Mouse (Mus musculus) lung, postnatal 4 days (tissue): ENCODE results near the gene Calm5.
"Not testable (repeated sequence)": the region's sequence is repeated elsewhere in the genome, so short reads cannot be mapped to it uniquely, and the experiment has no call there.

Source experiments
- DNase-seq, 2 experiments: peaks; one replicate each; pipeline ENCODE4 v3.0.0; 2021

The Calm5 gene

DNA sequence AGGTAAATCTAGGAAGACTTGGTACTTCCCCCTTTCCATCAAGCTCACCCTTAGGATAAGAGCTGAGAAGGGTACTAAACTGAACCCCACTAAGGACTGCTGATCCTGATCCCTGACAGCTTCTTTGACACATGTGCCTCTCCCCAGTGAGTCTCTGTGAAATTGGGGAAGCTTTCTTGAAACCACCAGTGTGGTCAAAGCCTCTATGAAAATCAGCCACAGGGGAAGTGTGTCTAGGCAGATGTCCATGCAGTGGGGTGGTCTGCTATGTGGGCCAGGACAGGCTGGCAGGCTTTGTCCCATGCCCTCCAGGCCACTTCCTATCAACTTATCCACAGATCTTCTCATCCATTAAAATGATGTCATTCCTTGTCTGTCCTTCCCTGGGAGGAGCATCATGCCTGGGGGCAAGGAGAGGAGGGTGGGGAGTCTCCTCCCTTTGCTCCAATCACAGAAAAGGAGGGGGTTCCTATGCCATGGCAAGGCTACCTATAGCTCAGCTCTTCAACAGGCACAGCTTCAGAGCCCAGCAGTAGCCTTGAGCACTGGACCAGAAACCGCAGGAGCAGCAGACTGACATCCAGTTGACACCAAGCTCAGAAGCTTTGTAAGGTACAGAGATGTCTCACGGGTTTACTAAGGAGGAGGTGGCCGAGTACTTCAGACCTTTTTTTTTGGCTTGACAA, at the start of gene Calm5:
Calm5 (plus strand) TSS at position 526 of the 686 bp plus-strand sequence.
- DNase-seq = not testable (repeated sequence)

- no peak for DNase-seq
Observed at GRCm38 (mm10) chr13:3804186-3804585, 49.8 kb upstream of the Calm5 start, which contains the start of gene Calml3. Gene Calml3 (minus strand): TSS chr13:3804316.

GRCm38 (mm10) chr13:3805132-3805531, 48.8 kb upstream of the Calm5 start:
- DNase-seq = peak; percentile 51 to 67

- peak; percentile 24 to 29 for DNase-seq
Observed at GRCm38 (mm10) chr13:3805638-3806037, 48.3 kb upstream of the Calm5 start.

- no peak for DNase-seq
Observed at GRCm38 (mm10) chr13:3807131-3807827, 46.7 kb upstream of the Calm5 start.

DNA sequence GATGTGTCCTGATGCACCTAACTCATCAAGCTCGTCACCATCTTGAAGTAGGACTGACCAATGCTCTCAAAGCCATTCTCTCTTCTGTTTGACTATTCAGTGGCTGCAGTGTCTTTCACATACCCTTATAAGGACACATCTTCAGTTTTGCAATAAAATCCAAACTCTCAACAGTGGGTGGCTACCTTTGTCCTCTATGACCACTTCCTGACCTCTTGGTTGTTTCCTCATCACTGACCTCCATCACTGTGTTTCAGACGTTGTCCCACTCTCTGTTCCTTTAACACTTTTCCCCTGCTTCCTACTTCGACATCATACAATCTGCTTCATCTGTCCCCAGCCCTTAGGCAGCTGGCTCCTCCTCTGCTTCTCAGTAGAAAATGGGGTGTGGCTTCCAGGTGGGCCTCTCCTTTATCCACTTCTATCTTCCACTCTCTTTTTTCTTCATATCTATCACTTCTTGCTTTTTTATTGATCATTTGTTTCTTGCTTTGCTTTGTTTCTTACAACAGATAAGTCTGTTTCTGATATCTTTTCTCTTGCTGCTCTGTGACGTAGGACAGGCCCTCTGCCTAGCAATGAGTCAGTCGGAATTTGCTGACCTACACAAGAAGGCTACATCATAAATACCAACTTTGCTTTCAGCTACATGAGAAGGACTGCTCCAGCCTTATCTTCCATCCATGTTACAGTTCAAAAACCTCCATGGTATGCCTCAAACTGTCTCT, 35.8 kb upstream of the Calm5 start:
- DNase-seq = no peak

DNA sequence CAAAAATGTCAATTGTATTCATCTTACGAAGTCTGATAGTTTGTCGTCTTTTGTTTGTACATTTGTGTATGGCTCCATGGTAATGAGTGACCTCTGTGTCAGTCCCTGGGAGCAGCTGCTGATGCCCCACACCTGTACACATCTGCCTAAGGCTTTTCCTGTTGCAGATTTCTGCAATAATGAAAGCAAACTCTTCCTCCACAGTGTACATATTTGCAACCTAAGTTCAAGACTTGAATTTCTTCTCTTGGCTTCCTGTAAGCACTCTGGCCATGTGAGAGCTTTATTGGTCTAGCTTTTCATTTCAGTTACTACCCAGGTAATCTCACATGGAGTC, 35.3 kb upstream of the Calm5 start:
- no peak for DNase-seq

DNA sequence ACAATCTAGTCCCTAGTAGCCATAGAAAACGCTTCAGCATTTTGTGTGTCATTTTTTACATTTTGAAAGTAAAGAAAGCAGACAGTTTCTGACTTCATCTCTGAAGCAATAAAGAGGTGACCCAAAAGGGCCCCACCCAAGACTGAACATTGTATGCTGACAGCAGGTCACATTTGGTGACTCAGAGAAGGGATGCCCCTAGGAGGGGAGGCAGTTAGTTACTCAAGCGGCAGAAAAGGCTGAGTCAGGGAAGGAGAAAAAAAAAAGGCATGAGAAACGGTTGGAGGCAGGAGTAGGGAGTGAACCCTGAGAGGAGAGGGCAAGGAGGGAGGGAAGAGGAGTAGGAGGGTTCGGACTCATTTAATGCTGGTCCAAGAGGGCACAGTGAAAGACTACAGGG, 31.9 kb upstream of the Calm5 start:
- no peak for DNase-seq

DNA sequence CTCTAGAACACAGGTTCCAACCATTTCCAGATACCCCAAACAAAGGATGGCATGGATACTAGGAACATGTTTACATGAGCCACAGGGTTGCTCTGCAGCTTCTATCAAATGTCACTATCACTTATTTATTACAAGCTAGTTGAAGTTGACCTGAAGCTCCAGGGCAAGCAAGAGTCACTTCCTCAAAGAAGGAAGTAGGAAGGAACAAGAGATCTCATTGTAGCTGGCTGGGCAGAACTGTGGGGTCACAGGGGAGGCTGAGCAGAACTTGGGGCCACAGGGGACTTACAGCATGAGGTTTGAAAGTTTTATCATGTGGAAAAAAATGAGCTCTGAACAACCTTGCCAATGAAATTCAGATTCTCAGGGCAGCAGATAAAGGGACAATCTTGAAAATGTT, 28.2 kb upstream of the Calm5 start:
- no peak for DNase-seq

- no peak for DNase-seq
Observed at GRCm38 (mm10) chr13:3831546-3831945, 22.4 kb upstream of the Calm5 start.

GRCm38 (mm10) chr13:3831994-3832393, 22.0 kb upstream of the Calm5 start:
- DNase-seq = peak in 1 of 2 experiments; percentile 31

DNA sequence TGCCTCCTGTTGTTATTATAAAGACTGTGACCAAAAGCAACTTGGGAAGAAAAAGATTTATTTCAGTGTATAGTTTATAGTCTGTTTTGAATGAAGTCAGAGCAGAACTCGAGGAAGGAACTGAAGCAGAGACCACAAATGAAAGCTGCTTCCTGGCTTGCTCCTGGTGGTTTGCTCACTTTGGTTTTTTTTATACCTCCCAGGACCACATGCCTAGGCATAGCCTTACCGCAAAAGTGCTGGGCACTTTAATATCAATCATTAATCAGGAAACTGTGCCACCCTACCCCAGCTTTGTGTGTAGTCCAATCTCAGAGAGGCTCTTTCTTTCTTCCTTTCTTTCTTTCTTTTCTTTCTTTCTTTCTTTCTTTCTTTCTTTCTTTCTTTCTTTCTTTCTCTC, 21.5 kb upstream of the Calm5 start:
- no peak for DNase-seq

DNA sequence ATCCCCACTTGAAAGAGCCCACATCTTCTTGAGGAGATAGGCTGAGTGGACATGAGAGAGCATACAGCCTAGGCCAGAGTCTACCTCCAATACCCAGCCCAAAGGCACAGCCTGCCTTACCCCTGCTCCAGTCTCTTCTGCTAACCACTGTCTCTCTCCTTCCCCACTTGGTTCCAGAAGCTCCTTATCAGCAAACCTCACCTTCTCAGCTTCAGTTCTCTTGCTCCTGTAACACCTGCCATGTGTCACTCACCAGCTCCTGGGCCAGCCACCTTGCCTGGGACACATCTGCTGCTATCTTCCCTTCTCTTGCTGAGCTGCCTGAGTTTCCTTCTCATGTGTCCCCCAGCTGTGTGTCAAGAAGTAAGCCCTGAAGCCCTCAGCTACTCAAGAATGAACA, 20.3 kb upstream of the Calm5 start:
- not testable (repeated sequence) for DNase-seq

GRCm38 (mm10) chr13:3837312-3837807, 16.6 kb upstream of the Calm5 start, which contains the start of gene Calm4:
Gene Calm4 (plus strand): TSS chr13:3837757.
- DNase-seq = not testable (repeated sequence)

DNA sequence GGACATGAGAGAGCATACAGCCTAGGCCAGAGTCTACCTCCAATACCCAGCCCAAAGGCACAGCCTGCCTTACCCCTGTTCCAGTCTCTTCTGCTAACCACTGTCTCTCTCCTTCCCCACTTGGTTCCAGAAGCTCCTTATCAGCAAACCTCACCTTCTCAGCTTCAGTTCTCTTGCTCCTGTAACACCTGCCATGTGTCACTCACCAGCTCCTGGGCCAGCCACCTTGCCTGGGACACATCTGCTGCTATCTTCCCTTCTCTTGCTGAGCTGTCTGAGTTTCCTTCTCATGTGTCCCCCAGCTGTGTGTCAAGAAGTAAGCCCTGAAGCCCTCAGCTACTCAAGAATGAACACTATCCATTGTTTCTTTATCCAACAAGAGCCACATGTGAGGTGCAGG, 13.3 kb upstream of the Calm5 start:
- not testable (repeated sequence) for DNase-seq

DNA sequence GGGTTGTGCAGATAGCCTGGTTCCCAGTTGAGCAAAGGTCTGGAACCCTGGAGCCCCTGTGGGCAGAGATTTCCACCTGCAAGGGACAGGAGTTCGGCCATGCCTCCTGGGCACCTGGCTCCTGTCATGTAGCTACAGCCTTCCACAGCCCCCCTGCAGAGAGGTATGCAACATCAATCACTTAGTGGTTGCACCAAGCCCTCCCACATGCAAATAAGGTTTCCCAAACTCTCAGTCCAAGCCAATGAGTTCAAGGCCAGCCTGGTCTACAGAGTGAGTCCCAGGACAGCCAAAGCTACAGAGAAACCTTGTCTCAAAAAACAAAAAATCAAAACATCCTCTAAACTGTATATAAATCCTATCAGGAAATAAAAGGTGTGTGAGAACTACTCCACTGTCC, 3.6 kb upstream of the Calm5 start:
- no peak for DNase-seq

GRCm38 (mm10) chr13:3854856-3855255, 883 bp downstream of the Calm5 start:
- no peak for DNase-seq

GRCm38 (mm10) chr13:3856252-3856651, 2.3 kb downstream of the Calm5 start:
- DNase-seq = no peak

- no peak for DNase-seq
Observed at GRCm38 (mm10) chr13:3861251-3861650, 7.3 kb downstream of the Calm5 start.

GRCm38 (mm10) chr13:3862325-3862724, 8.4 kb downstream of the Calm5 start:
- DNase-seq = no peak

DNA sequence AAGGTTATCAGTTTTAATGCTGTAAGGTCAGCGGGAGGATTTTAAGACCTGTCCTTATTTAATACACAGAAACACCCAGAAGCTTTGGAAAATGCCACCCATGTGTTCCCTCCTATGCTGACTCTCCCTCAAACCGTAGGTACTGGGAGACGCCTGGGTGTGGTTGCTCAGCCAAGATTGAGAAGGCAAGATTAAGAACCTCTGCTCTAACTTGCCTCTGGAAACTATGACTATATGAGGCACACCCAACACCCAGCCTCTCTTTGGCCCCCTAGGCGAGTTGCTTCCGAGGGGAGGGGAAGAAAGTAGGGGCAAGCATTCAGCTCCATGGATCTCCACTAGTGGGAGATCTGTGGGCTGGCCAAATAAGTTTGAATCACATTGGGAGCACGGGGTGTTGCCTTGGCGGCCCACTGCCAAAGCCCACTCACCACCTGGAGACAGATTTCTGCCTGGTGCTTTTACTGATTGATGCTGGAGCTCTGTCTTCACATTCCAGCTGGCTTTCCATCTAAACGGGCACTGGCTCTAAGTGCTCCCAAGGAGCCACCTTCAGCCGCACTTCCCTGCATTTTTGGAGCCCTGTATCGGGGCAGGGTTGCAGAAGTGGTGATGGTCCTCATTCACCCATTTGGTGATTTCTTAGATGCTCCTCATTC, 9.1 kb downstream of the Calm5 start:
- no peak for DNase-seq

DNA sequence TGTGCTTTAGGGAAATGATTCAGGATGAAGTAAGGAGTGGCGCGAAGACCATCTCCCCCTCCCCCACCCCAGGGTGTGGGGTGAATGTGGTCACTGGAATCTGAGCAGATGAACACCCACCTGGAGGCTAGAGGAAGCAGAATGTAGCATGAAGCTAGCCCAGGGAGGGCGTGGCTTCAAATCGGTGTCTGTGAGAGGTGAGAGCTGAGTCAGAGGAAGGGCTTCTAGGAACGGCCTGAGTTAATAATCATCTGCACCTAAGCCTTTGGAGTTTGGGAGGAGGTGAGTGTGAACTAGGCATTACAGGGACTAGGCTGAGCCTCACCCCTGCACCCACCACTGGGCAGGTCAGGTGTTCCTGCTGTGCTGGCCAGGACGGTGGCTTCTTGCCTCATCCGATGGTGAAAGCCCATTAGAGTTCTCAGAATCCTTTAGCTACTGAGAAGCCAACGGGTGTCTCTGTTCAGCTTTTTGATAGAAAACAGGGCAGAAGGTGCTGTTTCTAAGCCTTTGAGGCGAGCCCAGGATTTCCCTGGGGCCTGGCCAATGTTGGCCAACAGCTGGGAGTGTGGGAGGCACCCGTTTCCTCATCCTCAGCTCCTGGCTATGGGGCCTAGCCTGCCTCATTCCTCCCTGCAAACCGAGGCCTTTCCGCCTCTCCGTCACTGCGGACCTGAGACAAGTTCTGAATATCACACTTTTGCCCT, 11.8 kb downstream of the Calm5 start:
- peak; percentile 53 for DNase-seq
